Mouse (Mus musculus): ENCODE data around the gene Stac2.

GRCm38 (mm10) chr11:98020710-98021109 lies 32.6 kb downstream of the Stac2 start:
- TF ChIP-seq CTCF (IDR thresholded peaks at IDR 0.05; ENCODE audit: control insufficient read depth, insufficient read depth, insufficient read length) (no peak), USF1 (IDR thresholded peaks at IDR 0.05; ENCODE audit: low read depth) (no peak), CEBPB (IDR thresholded peaks at IDR 0.05; ENCODE audit: low read depth) (no peak), MAX (IDR thresholded peaks at IDR 0.05) (no peak), MYOG (IDR thresholded peaks at IDR 0.05; ENCODE audit: control insufficient read depth, extremely low read depth, insufficient read length) (no peak)
